Mouse (Mus musculus): Measurements from ENCODE around the gene Gm9508. TPM values are rescaled to one million over a fixed set of nuclear protein-coding genes. Genes with fewer than 3 reads are reported as not detected.
"Not testable (repeated sequence)": the region's sequence is repeated elsewhere in the genome, so short reads cannot be mapped to it uniquely, and the experiment has no call there.

The Gm9508 gene
- polyA plus RNA-seq (2016; fragmentation: Nextera tagmentation; extraction: Ambion mirVana), result not detected in 2 replicates

DNA sequence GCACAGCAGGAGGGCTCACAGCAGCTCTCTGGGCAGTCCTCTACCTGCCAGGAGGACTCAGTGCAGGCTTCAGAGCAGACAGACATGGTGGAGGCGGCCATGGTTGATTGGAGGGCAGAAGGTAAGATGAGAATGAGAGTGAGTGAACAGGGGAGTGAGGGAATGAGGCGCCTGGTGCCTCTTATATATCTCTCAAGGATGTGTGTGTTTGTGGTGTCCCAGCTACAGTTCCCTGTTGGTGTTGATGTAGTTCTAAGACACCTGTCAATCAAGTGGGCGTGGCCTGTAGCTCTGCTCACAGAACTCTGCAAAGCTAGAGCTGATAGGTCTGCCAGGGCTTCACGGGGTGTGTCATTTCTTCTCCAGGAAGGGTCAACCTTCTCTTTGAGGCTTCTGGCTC is at the start of gene Gm9508:
TSS of gene Gm9508 (minus strand) at position 101 of the 400 bp plus-strand sequence.
- 40% methylated on average over 4 of the region's 4 CpGs for WGBS
- Histone ChIP-seq H3K9me3 (no peaks in the 10 kb centered on the region), H3K36me3 (no peaks in the 10 kb centered on the region), H3K27me3 (ENCODE audit: insufficient read depth, poor library complexity, severe bottlenecking) (no peaks in the 10 kb centered on the region), H3K27ac (no peak within 1 kb of the TSS; the same call in 1 of the 2 replicates), H3K4me1 (replicated peaks) (peaks cover 23% of the 10 kb centered on the region), H3K4me3 (no peak within 1 kb of the TSS)
- DNase-seq (ENCODE audit: low spot score), result no peak

GRCm38 (mm10) chr10:77741924-77742688 is 45.1 kb upstream of the Gm9508 start, which contains the start of gene Gm18596:
Gene Gm18596 (minus strand): TSS chr10:77742638.
- 47% methylated on average over 5 of the region's 5 CpGs for WGBS
- Histone ChIP-seq H3K27ac (peak within 1 kb of the TSS; percentile 9), H3K4me1 (replicated peaks) (peaks cover 41% of the 10 kb centered on the region)
- H3K36me3 ChIP-seq; H3K9me3 ChIP-seq; H3K4me3 ChIP-seq; H3K27me3 ChIP-seq (ENCODE audit: insufficient read depth, poor library complexity, severe bottlenecking); DNase-seq (ENCODE audit: low spot score): not testable (repeated sequence)

- no peaks in the 10 kb centered on the region for H3K27me3 ChIP-seq (ENCODE audit: insufficient read depth, poor library complexity, severe bottlenecking)
- peaks cover 35% of the 10 kb centered on the region for H3K4me1 ChIP-seq (replicated peaks)
- 93% methylated on average over 4 of the region's 4 CpGs for WGBS
- H3K4me3 ChIP-seq, result no peak overlapping the region
- no peaks in the 10 kb centered on the region for H3K36me3 ChIP-seq
- DNase-seq (ENCODE audit: low spot score), result no peak
- peaks cover 16% of the 10 kb centered on the region for H3K9me3 ChIP-seq
- no peak overlapping the region for H3K27ac ChIP-seq
Measured at GRCm38 (mm10) chr10:77738929-77739328, 41.9 kb upstream of the Gm9508 start.

- 95% methylated on average over 1 of the region's 1 CpGs for WGBS
- DNase-seq (ENCODE audit: low spot score), result no peak
- Histone ChIP-seq H3K4me3 (no peak overlapping the region), H3K27ac (no peak overlapping the region), H3K27me3 (ENCODE audit: insufficient read depth, poor library complexity, severe bottlenecking) (no peaks in the 10 kb centered on the region), H3K4me1 (replicated peaks) (peaks cover 20% of the 10 kb centered on the region), H3K9me3 (peaks cover 16% of the 10 kb centered on the region), H3K36me3 (no peaks in the 10 kb centered on the region)
Measured at GRCm38 (mm10) chr10:77735928-77736327, 38.9 kb upstream of the Gm9508 start.

DNA sequence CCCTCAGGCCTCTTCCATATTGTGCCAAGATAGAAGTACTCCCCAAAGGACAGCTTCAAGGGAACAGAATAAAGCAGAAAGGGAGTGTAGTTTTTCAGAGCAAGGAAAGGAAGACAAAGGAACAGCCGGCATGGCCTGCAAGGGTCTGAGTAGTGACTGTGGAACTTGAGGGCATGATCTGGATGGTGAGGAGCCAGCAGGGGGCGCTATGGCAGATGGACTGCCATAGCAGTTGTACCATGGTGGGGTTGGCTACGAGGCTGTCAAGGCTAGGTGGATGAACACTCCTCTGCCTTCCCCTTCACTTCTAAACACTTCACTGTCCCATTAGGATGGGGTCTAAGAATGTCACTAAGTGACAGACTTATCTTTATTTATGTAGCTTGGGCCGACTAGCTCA is 32.2 kb upstream of the Gm9508 start:
- Histone ChIP-seq H3K9me3 (no peaks in the 10 kb centered on the region), H3K4me1 (replicated peaks) (no peaks in the 10 kb centered on the region), H3K36me3 (no peaks in the 10 kb centered on the region), H3K27ac (no peak overlapping the region), H3K4me3 (no peak overlapping the region), H3K27me3 (ENCODE audit: insufficient read depth, poor library complexity, severe bottlenecking) (no peaks in the 10 kb centered on the region)
- DNase-seq (ENCODE audit: low spot score), result peak; percentile 18
- WGBS, result 54% methylated on average over 4 of the region's 4 CpGs

GRCm38 (mm10) chr10:77728280-77728679 is 31.2 kb upstream of the Gm9508 start:
- no peaks in the 10 kb centered on the region for H3K4me1 ChIP-seq (replicated peaks)
- no peaks in the 10 kb centered on the region for H3K9me3 ChIP-seq
- no peaks in the 10 kb centered on the region for H3K27me3 ChIP-seq (ENCODE audit: insufficient read depth, poor library complexity, severe bottlenecking)
- no peak overlapping the region for H3K4me3 ChIP-seq
- no peak for DNase-seq (ENCODE audit: low spot score)
- WGBS, result 65% methylated on average over 4 of the region's 4 CpGs
- no peak overlapping the region for H3K27ac ChIP-seq
- no peaks in the 10 kb centered on the region for H3K36me3 ChIP-seq

DNA sequence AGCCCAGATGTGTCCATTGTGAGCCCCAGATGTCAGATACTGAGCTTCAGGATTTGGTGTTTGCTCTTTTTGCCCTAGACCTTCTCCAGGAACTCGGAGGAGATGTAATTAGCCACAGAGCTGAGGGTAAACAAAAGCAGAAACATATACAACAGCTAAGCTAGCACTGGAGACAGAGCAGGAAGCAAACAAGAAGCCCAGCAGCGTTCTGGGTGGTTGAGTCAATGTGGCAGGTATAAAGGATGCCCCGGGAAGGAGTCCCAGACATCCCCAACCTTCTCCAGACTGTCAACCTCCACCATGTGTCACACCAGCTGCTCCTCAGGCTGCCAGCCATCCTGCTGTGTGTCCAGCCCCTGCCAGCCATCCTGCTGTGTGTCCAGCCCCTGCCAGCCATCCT is 29.2 kb upstream of the Gm9508 start, which contains the start of gene Gm10100:
TSS of gene Gm10100 (plus strand) at position 301 of the 400 bp plus-strand sequence.
- no peak within 1 kb of the TSS for H3K27ac ChIP-seq

GRCm38 (mm10) chr10:77724855-77725254 is 27.8 kb upstream of the Gm9508 start:
- peaks cover 3% of the 10 kb centered on the region; the same call in 1 of the 2 replicates for H3K9me3 ChIP-seq
- 79% methylated on average over 8 of the region's 8 CpGs for WGBS
- H3K4me1 ChIP-seq (replicated peaks), result no peaks in the 10 kb centered on the region
- H3K27me3 ChIP-seq (ENCODE audit: insufficient read depth, poor library complexity, severe bottlenecking), result no peaks in the 10 kb centered on the region
- H3K36me3 ChIP-seq, result no peaks in the 10 kb centered on the region
- H3K4me3 ChIP-seq, result no peak overlapping the region
- no peak overlapping the region for H3K27ac ChIP-seq
- DNase-seq (ENCODE audit: low spot score), result no peak

More for the DNA sequence above, 29.2 kb upstream of the Gm9508 start, which contains the start of gene Gm10100:
- no peaks in the 10 kb centered on the region for H3K27me3 ChIP-seq (ENCODE audit: insufficient read depth, poor library complexity, severe bottlenecking)
- no peaks in the 10 kb centered on the region for H3K36me3 ChIP-seq
- no peaks in the 10 kb centered on the region for H3K9me3 ChIP-seq
- DNase-seq (ENCODE audit: low spot score), result no peak
- H3K4me3 ChIP-seq, result no peak within 1 kb of the TSS
- H3K4me1 ChIP-seq (replicated peaks), result no peaks in the 10 kb centered on the region
- WGBS, result 43% methylated on average over 3 of the region's 3 CpGs

- not testable (repeated sequence) for DNase-seq (ENCODE audit: low spot score); H3K27me3 ChIP-seq (ENCODE audit: insufficient read depth, poor library complexity, severe bottlenecking); H3K27ac ChIP-seq; H3K9me3 ChIP-seq; H3K4me1 ChIP-seq (replicated peaks); H3K4me3 ChIP-seq; H3K36me3 ChIP-seq
- 82% methylated on average over 1 of the region's 1 CpGs for WGBS
Measured at GRCm38 (mm10) chr10:77720299-77720698, 23.3 kb upstream of the Gm9508 start, which contains the start of gene Krtap12-1. Gene Krtap12-1 (plus strand): TSS chr10:77720599.

DNA sequence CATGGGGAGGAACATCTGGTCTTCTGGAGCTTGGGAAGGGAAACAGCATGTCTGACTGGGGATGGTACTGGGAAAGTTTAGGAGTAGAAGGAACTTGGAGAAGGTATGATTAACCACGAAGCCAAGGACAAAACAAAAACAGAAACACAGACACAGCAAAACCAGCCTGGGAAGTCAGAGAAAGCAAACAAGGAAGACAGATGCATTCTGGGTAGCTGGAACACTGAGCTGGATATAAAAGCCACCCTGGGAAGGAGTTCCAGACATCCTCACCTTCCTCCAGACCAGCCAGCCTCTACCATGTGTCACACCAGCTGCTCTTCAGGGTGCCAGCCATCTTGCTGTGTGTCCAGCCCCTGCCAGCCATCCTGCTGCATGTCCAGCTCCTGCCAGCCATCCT is 18.5 kb upstream of the Gm9508 start, which contains the start of gene Gm10142:
TSS of gene Gm10142 (plus strand) at position 301 of the 400 bp plus-strand sequence.
- WGBS, result 79% methylated on average over 1 of the region's 1 CpGs
- Histone ChIP-seq H3K4me3 (no peak within 1 kb of the TSS), H3K9me3 (peaks cover 11% of the 10 kb centered on the region; the same call in 1 of the 2 replicates)

GRCm38 (mm10) chr10:77713734-77714133 is 16.7 kb upstream of the Gm9508 start:
- no peak overlapping the region for H3K4me3 ChIP-seq
- no peak overlapping the region for H3K27ac ChIP-seq
- no peaks in the 10 kb centered on the region for H3K36me3 ChIP-seq
- H3K27me3 ChIP-seq (ENCODE audit: insufficient read depth, poor library complexity, severe bottlenecking), result no peaks in the 10 kb centered on the region
- peaks cover 10% of the 10 kb centered on the region; the same call in 1 of the 2 replicates for H3K9me3 ChIP-seq
- DNase-seq (ENCODE audit: low spot score), result no peak
- 72% methylated on average over 4 of the region's 4 CpGs for WGBS
- H3K4me1 ChIP-seq (replicated peaks), result no peaks in the 10 kb centered on the region

More for the DNA sequence above, 18.5 kb upstream of the Gm9508 start, which contains the start of gene Gm10142:
- Histone ChIP-seq H3K27ac (no peak within 1 kb of the TSS), H3K36me3 (no peaks in the 10 kb centered on the region), H3K4me1 (replicated peaks) (no peaks in the 10 kb centered on the region), H3K27me3 (ENCODE audit: insufficient read depth, poor library complexity, severe bottlenecking) (no peaks in the 10 kb centered on the region)
- DNase-seq (ENCODE audit: low spot score), result no peak

DNA sequence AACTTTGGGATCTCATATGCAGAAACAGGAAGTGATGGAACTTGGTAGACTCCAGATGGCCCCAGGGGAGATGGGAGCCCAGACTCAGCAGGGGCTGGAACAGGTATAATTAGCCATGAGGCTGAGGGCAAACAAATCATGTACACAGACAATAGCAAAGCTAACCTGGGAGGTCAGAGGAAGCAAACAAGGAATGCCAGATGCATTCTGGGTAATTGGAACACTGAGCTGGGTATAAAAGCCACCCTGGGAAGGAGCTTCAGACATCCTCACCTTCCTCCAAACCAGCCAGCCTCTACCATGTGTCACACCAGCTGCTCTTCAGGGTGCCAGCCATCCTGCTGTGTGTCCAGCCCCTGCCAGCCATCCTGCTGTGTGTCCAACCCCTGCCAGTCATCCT is 14.1 kb upstream of the Gm9508 start, which contains the start of gene Gm10024:
TSS of gene Gm10024 (plus strand) at position 301 of the 400 bp plus-strand sequence.
- DNase-seq (ENCODE audit: low spot score), result not testable (repeated sequence)

DNA sequence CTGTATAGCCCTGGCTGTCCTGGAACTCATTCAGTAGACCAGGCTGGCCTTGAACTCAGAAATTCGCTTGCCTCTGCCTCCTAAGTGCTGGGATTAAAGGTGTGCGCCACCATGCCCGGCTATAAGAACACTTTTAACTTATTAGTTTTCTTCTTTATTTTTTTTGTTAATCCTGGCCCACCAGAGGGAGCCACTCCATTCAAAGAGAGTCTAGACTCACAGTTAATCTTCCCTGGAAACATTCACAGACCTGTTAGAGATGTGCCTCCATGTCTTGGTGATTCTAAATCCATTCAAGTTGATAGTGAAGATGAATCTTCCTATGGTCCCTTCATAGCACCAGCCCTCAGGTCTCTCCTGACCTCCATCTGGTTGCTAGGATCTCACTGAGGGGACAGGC is 12.8 kb upstream of the Gm9508 start:
- Histone ChIP-seq H3K4me3 (no peak overlapping the region), H3K27ac (no peak overlapping the region), H3K4me1 (replicated peaks) (no peaks in the 10 kb centered on the region), H3K9me3 (peaks cover 27% of the 10 kb centered on the region; the same call in 1 of the 2 replicates), H3K36me3 (no peaks in the 10 kb centered on the region), H3K27me3 (ENCODE audit: insufficient read depth, poor library complexity, severe bottlenecking) (no peaks in the 10 kb centered on the region)
- no peak for DNase-seq (ENCODE audit: low spot score)
- 84% methylated on average over 3 of the region's 3 CpGs for WGBS

More for the DNA sequence above, 14.1 kb upstream of the Gm9508 start, which contains the start of gene Gm10024:
- not testable (repeated sequence) for H3K4me3 ChIP-seq; H3K4me1 ChIP-seq (replicated peaks); H3K27me3 ChIP-seq (ENCODE audit: insufficient read depth, poor library complexity, severe bottlenecking); H3K36me3 ChIP-seq; H3K27ac ChIP-seq
- peaks cover 16% of the 10 kb centered on the region; the same call in 1 of the 2 replicates for H3K9me3 ChIP-seq
